Mouse (Mus musculus) stomach, postnatal 0 days (tissue): ENCODE measurements at regions not wholly inside any gene's neighbourhood (a gene's known extent, or its start where the extent isn't known, plus 50 kb on each side); places are given as distances from the start of the nearest gene placed in this dataset.

Source experiments
- CTCF ChIP-seq: IDR thresholded peaks from 2 replicates; pipeline ENCODE4 v1.5.1; 2016; ENCODE audit warnings: antibody characterized with exemption, low read depth, mild to moderate bottlenecking, moderate library complexity
- EP300 ChIP-seq: optimal IDR thresholded peaks from 2 replicates; pipeline ENCODE3; 2016; ENCODE audit warnings: antibody characterized with exemption

GRCm38 (mm10) chr1:73663546-73663945 is 460.7 kb downstream of the Tns1 start:
- TF ChIP-seq CTCF (no peak), EP300 (no peak)
